Mouse (Mus musculus) forebrain, embryonic 14.5 days (tissue): ENCODE measurements around the gene Pax3. TPM values are rescaled to one million over a fixed set of nuclear protein-coding genes. Genes with fewer than 3 reads are reported as not detected.

ENCODE experiments used
- ATAC-seq: fragments of 200-750 bp; cut with Nextera tagmentation; 2 replicates; pipeline ENCODE4 v1.8.0; 2017; ENCODE audit warnings: mild to moderate bottlenecking, moderate library complexity
- DNase-seq: peaks from one replicate; pipeline ENCODE4 v3.0.0-alpha.2; 2015; ENCODE audit warnings: low spot score
- H3K27ac ChIP-seq: fragments of 300-500 bp; sonication (generic); 2 replicates; pipeline ENCODE4 v1.5.1; 2014; ENCODE audit warnings: low read depth, mild to moderate bottlenecking, control low read depth, low read length, moderate library complexity
- H3K27me3 ChIP-seq: fragments of 300-500 bp; sonication (generic); replicated peaks from 2 replicates; pipeline ENCODE4 v1.6.1; 2014; ENCODE audit warnings: low read length, control low read depth, mixed read lengths; ENCODE audit not compliant: control insufficient read depth, insufficient read depth
- H3K36me3 ChIP-seq: fragments of 300-500 bp; sonication (generic); 2 replicates; pipeline ENCODE4 v1.6.1; 2014; ENCODE audit warnings: low read length, control low read depth; ENCODE audit not compliant: control insufficient read depth, insufficient read depth
- H3K4me1 ChIP-seq: fragments of 300-500 bp; sonication (generic); 2 replicates; pipeline ENCODE4 v1.6.1; 2014; ENCODE audit warnings: antibody characterized with exemption, low read length, control low read depth; ENCODE audit not compliant: control insufficient read depth, insufficient read depth
- H3K4me2 ChIP-seq: fragments of 300-500 bp; sonication (generic); 2 replicates; pipeline ENCODE4 v1.6.1; 2014; ENCODE audit warnings: mild to moderate bottlenecking, control low read depth, low read length
- H3K4me3 ChIP-seq: fragments of 300-500 bp; sonication (generic); 2 replicates; pipeline ENCODE4 v1.5.1; 2014; ENCODE audit warnings: low read depth, low read length, control low read depth
- H3K9ac ChIP-seq: fragments of 300-500 bp; sonication (generic); 2 replicates; pipeline ENCODE4 v1.6.1; 2014; ENCODE audit warnings: mild to moderate bottlenecking, low read length, control low read depth, moderate library complexity
- H3K9me3 ChIP-seq: fragments of 300-500 bp; sonication (generic); replicated peaks from 2 replicates; pipeline ENCODE4 v1.6.1; 2016; ENCODE audit warnings: low read length, control low read depth, mixed read lengths; ENCODE audit not compliant: control insufficient read depth
- WGBS: fragments of 180-500 bp; shearing (Covaris S2); extraction: QIAGEN DNeasy Blood & Tissue Kit; methylation state at CpG from one replicate; pipeline ENCODE4 v1.1.7; 2014; 5-methylcytosine and 5-hydroxymethylcytosine counted together
- polyA plus RNA-seq: library from polyadenylated mRNA; unstranded; fragments of >200 nt; fragmentation: Nextera tagmentation; extraction: Ambion mirVana; gene quantifications from 2 replicates; pipeline ENCODE4 v1.2.1, GENCODE M21; 2014

The Pax3 gene
- polyA plus RNA-seq, 1 experiment from 2014 or later, result 0.24 TPM

- ATAC-seq, result no peak
- Histone ChIP-seq H3K27me3 (no peaks in the 10 kb centered on the region), H3K4me3 (no peak overlapping the region), H3K27ac (no peak overlapping the region), H3K4me2 (no peak overlapping the region), H3K9ac (no peak overlapping the region), H3K9me3 (no peaks in the 10 kb centered on the region), H3K4me1 (no peaks in the 10 kb centered on the region), H3K36me3 (no peaks in the 10 kb centered on the region)
- 84% methylated on average over 7 of the region's 7 CpGs for WGBS
- no peak for DNase-seq
Observed at GRCm38 (mm10) chr1:78103511-78103910, 93.4 kb downstream of the Pax3 start.

- Histone ChIP-seq H3K9ac (no peak overlapping the region), H3K27me3 (no peaks in the 10 kb centered on the region), H3K4me2 (no peak overlapping the region), H3K4me1 (no peaks in the 10 kb centered on the region), H3K9me3 (no peaks in the 10 kb centered on the region), H3K4me3 (no peak overlapping the region), H3K36me3 (no peaks in the 10 kb centered on the region), H3K27ac (no peak overlapping the region)
- 95% methylated on average over 4 of the region's 4 CpGs for WGBS
- no peak for ATAC-seq
- no peak for DNase-seq
Observed at GRCm38 (mm10) chr1:78093619-78094018, 103.3 kb downstream of the Pax3 start.

DNA sequence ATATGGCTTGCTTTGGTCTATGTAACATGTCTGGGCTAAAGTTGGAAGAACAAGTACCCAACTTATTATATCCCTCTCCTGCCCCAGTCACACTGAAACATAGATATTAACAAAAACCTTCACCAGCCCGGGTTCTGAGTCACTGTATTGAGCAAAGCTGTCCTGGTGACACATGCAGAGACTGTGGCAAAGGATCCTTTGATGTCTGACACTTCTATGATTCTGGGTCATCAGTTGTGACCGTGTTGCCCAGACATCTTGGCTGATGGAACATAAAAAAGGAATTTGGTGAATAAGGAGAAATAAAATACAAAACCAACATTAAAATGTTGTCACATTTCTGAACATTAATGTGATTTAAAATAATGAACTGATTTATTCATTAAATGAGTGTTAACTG, 108.3 kb downstream of the Pax3 start:
- Histone ChIP-seq H3K4me2 (no peak overlapping the region), H3K4me1 (no peaks in the 10 kb centered on the region)

DNA sequence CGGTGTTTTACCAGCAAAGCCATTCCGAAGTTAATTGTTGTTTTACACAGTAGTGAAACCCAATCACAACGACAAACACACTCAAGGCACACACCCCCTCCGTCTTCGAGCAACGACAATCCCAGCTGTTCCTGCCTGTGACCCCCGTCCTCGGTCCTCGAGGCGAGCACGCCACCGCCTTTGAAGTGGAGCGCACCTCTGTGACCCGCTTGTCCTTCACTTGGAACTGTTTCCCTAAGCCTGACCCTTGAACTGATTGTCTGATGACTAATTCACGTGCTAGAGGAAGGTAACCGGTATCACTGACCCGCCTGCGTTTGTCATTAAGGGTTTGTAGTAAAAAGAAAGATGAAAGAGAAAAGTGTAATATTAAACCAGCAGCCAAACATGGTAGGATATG, 115.2 kb downstream of the Pax3 start:
- Histone ChIP-seq H3K4me1 (no peaks in the 10 kb centered on the region), H3K4me3 (no peak overlapping the region), H3K4me2 (no peak overlapping the region), H3K9me3 (no peaks in the 10 kb centered on the region), H3K9ac (no peak overlapping the region), H3K27me3 (peaks cover 6% of the 10 kb centered on the region), H3K36me3 (no peaks in the 10 kb centered on the region), H3K27ac (no peak overlapping the region)
- no peak for DNase-seq
- no peak for ATAC-seq
- WGBS, result 64% methylated on average over 18 of the region's 18 CpGs

More for the DNA sequence above, 108.3 kb downstream of the Pax3 start:
- no peak overlapping the region for H3K9ac ChIP-seq
- H3K36me3 ChIP-seq, result no peaks in the 10 kb centered on the region
- no peaks in the 10 kb centered on the region for H3K9me3 ChIP-seq
- H3K27ac ChIP-seq, result no peak overlapping the region
- H3K27me3 ChIP-seq, result no peaks in the 10 kb centered on the region
- 80% methylated on average over 2 of the region's 2 CpGs for WGBS
- no peak for ATAC-seq
- no peak for DNase-seq
- no peak overlapping the region for H3K4me3 ChIP-seq

DNA sequence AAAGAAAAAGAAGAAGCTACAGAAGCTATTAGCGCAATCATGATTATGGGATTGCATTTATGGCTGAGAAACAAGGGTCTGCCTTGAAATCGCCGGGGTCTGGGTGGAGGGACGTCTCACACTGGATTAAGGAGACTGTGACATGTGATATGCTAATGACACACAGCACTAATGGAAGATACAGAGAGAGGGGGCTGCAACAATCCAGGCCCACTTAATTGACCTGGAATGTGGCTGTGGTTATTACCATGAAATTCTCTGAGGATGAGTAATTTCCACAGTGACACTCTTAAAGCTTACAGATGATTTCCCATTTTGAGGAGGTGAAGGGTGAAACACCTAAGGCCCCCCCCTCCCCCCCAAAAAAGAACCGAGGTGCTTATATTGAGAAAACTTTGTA, 136.1 kb downstream of the Pax3 start:
- DNase-seq (no peak), ATAC-seq (no peak)
- no peak overlapping the region for H3K4me3 ChIP-seq
- no peaks in the 10 kb centered on the region for H3K4me1 ChIP-seq
- no peak overlapping the region for H3K4me2 ChIP-seq
- H3K27me3 ChIP-seq, result no peaks in the 10 kb centered on the region
- H3K27ac ChIP-seq, result no peak overlapping the region
- WGBS, result 61% methylated on average over 5 of the region's 5 CpGs
- no peaks in the 10 kb centered on the region for H3K36me3 ChIP-seq
- H3K9me3 ChIP-seq, result no peaks in the 10 kb centered on the region
- no peak overlapping the region for H3K9ac ChIP-seq

GRCm38 (mm10) chr1:78057939-78058338, 139.0 kb downstream of the Pax3 start:
- ATAC-seq (no peak), DNase-seq (no peak)
- Histone ChIP-seq H3K4me3 (no peak overlapping the region), H3K9me3 (no peaks in the 10 kb centered on the region), H3K9ac (no peak overlapping the region), H3K27ac (no peak overlapping the region), H3K4me2 (no peak overlapping the region), H3K36me3 (no peaks in the 10 kb centered on the region), H3K4me1 (no peaks in the 10 kb centered on the region), H3K27me3 (no peaks in the 10 kb centered on the region)
- WGBS, result 78% methylated on average over 4 of the region's 4 CpGs

DNA sequence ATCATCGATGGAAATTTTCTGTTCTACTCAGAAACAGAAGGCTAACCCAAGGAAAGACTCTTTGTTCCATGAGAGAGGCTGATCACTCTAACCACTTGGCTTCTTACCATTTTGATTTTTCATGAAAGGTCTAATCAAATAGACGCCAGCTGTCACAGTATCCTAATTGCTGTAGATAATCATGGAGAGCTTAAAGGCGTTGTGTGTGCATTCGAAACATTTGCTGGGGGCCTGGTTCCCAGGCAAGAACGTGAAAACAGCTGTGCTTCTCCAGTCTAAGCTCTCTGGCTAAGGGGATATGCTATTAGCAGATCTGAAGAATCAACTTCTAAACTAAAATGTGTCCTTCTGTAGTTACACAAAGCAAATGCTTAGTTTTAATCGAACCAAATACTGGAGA, 143.3 kb downstream of the Pax3 start:
- WGBS, result 65% methylated on average over 6 of the region's 6 CpGs
- H3K9me3 ChIP-seq, result no peaks in the 10 kb centered on the region
- no peak overlapping the region for H3K4me3 ChIP-seq
- ATAC-seq, result peak; percentile 52; the same call in 1 of the 2 replicates
- H3K36me3 ChIP-seq, result no peaks in the 10 kb centered on the region
- no peak overlapping the region for H3K4me2 ChIP-seq
- H3K4me1 ChIP-seq, result no peaks in the 10 kb centered on the region
- no peaks in the 10 kb centered on the region for H3K27me3 ChIP-seq
- peak; percentile 50 for DNase-seq
- H3K27ac ChIP-seq, result no peak overlapping the region
- no peak overlapping the region for H3K9ac ChIP-seq

Other genes with a start within 250 kb of the Pax3 start
- gene Sgpp2, start 113.2 kb upstream of the Pax3 start, polyA plus RNA-seq, result 0.10 and 0.27 TPM in 2 replicates